Mouse (Mus musculus): ENCODE measurements at regions not wholly inside any gene's neighbourhood (a gene's known extent, or its start where the extent isn't known, plus 50 kb on each side); places are given as distances from the start of the nearest gene placed in this dataset.

DNA sequence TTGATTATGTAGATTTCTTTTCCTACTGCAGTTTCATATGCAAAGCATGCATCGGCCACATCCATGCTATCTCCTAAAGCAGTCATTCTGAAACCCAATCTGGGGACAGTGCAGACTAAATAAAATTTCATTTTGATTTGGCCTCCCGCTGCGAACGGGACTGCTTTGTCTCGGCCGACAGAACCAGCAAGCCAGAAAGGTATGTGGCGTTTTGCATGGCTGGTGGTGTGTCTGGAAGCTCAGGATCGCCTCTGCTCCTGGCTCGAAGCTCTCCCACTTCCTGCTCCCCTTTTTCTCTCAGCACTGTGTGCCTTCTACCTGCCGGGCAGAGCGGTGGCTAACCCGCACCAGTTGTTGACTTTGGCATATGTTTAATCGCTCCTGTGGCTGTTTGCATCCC is 433.8 kb upstream of the Pou3f3 start:
- no peak for ATAC-seq (replicated peaks; ENCODE audit: poor library complexity)

DNA sequence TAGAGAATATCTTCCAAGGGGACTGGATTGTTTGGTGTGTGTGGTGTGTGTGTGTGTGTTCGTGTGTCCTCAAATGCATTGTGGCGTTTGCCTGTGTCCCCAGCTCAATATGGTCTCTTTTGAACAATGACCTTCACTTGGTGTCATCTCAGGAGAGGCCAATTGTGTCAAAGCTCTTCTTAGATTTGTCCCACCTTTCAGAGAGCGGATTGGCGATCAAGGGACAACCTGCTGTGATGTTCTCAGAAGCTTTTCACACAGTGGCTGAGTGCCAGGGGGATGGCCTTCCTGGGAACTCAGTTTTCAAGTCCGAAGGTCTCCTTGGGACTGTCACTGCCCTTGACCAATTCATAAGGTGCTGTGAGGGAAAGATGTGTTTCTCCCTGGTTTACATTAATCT is 433.0 kb upstream of the Pou3f3 start:
- no peak for ATAC-seq (replicated peaks; ENCODE audit: poor library complexity)

DNA sequence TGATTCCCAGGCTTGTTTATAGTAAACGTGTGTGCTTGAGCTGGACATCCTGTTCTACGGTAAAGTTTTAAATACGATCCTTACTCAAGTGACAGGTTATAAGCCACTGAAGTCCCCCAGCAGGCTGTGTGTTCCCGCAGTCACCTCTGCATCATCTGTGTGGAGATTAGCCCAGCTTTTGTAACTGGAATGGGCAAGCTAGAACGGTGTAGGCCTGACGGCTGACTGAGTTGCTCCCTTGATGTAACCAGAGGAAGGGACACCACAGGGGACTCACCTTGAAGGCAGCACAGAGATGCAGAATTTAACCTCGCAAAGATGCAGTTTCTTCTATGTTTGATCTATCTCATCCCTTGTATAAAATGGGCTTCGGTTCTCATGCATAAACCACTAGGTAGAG is 418.4 kb upstream of the Pou3f3 start:
- ATAC-seq (replicated peaks; ENCODE audit: poor library complexity): no peak

DNA sequence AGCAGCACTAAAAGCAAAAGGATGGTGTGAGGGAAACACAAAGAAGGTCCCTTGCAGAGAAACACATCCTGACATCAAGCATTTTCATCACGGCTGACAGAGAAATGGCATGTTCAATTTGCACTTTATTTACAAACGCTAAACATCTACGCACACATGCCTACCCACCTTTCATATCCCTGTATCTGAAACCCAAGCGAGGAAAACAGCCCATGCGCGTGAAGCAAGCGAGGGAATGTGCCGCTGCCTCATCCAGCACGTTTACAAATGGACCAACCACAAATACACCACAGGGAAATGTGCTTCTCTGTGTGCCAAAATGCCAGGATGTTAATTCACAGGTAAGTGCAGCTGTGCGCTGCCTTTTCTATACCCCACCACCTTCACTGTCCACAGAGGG is 399.7 kb upstream of the Pou3f3 start:
- no peak for ATAC-seq (replicated peaks; ENCODE audit: poor library complexity)

DNA sequence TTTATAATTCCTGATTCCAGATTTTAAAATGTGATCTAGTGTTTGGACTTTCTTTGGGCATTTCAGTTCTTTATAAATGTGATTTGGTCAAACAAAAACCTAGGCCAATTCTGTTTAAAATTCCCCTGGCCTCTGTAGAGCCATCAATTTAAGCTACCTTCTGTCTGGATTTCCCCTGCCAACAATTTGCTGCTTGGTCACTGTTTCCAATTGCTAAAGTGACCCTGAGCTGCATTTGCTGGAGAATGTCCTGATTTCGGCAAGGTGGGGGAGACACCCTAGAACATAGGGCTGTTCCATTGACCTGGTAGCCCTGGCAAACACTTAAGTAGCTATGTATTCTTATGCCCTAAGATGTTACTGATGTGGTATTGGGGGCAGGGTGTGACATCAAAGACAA is 386.3 kb upstream of the Pou3f3 start:
- ATAC-seq (replicated peaks; ENCODE audit: poor library complexity): no peak

DNA sequence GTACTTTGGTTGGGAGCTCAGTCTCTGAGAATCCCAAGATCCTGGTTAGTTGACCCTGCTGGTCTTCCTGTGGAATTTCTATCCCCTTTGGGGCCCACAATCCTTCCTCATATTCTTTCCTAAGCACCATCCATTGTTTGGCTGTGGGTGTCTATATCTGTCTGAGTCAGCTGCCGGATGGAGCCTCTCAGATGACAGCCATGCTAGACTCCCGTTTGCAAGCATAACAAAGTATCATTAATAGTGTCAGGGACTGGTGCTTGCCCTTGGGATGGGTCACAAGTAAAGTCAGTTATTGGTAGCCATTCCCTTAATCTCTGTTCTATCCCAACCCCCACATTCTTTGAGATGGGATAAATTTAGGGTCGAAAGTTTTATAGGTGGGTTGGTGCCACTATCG is 382.1 kb upstream of the Pou3f3 start:
- no peak for ATAC-seq (replicated peaks; ENCODE audit: poor library complexity)

DNA sequence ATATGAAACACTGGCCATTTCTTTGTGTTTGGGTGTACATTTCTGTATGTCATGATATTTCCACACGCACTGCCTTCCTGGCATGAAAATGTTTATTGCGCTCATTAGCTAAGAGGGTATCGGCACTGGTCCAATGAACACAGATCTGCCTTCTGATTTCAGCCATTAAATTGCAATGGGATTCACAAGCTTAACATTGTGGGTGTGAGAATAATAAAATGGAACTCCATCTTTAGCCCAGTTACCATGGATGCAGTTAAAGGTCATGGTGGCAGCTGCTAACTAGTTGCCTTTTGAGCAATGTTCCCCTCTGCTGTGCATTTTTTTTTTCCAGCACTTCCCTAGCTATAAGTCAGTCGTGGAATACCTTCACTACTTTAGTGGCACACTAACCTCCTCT is 343.7 kb upstream of the Pou3f3 start:
- ATAC-seq (replicated peaks; ENCODE audit: poor library complexity): no peak

DNA sequence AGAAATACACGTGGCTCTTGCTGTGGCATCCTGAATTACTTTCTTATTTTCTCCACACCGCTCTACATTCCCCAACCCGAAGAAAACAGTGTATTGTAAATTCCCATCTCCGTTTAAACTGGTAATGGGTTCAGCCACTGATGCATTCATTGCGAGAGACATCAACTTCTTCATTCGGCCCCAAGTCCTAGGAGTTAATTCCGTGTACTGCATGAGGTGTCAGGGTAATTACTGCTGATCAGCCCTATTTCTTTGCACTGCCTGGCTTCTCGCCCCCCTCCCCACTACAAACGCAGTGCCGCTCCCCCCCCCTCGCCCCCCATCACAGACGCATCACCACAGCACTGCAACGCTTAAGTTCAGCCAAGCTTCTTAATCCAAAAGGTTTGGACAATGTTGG is 343.2 kb upstream of the Pou3f3 start:
- no peak for ATAC-seq (replicated peaks; ENCODE audit: poor library complexity)

DNA sequence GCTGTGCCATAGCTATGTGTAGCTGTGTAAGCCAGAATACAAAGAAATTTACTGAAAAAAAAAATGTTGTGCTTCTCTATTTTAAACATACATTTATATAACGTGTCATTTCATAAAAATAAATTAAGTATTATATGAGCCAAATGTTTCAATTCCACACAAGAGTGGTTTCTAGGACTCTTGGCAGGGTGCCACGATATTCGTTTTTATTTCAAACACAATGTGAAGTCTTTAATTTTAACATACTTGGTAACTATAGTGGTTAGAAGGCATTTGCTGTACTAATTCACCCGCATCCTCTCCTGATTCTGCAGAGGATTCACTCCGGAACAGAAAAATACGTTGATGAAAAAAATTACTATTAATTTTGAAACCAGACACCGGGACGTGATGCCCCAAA is 342.5 kb upstream of the Pou3f3 start:
- no peak for ATAC-seq (replicated peaks; ENCODE audit: poor library complexity)

DNA sequence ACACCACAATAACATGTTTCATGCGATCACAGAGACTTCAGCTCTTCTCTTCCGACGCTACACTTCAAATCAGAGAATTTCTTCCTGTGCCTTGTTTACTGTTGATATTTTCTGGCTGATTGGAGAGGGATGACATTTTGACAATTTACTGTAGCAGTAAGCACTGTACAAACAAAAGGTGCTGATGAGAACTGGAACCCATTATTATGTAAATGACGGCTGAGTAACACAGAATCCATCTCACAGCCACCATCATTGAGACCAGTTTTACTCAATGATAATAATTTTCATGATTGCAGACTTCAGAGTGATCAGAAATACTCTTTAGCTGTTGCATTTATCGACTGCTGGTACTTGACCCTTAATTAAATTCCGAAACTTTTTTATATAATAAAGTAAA is 341.5 kb upstream of the Pou3f3 start:
- no peak for ATAC-seq (replicated peaks; ENCODE audit: poor library complexity)

DNA sequence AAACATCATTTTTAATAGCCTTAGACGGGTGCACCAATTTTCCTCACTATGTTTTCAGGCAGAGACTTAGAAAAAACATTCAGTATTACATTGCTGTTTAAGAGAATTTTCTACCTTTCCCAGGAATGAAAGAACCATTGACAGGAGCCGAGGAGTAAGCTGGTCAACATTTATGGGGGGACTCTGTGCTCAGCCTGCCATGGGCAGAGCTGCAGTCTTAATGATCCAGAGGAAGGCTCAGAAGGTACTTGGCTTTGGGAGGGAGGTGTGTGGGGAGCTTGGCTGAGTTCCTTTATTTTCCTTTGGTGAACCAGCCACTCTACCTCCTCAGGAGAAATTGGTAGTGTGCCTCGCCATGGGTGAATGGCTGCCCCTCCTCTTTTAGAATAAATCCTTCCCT is 333.1 kb upstream of the Pou3f3 start:
- ATAC-seq (replicated peaks; ENCODE audit: poor library complexity): no peak

DNA sequence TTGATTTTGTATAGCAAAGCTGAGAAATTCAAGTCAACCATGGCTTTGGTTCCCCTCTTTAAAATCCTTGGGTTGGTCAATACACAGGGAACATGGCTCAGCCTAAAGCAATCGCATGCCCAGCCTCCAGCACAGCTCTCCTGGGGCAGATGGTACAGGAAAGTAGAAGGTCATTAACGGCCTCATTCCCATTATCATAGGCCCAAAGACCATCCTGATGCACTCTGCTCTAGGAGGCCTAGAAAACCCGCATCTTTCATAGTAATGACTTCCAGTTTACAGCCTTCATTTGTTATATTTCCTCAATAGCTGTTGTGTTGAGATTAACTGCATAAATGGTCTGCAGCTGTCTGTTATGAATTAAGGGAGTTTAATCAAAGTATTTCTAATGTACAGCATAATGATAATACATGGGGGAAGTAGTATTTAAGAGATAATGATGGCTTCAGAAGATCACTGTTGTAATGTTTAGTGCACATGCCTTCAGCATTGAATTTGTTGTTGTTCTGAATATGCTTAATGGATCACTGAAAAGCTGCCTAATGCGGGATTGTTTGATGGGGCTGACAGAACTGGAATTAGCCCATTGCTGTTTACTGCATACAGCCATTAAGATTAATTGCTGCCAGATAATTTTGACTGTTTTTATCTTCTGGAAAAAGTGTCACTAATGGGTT is 329.8 kb upstream of the Pou3f3 start:
- no peak for ATAC-seq (replicated peaks; ENCODE audit: poor library complexity)

DNA sequence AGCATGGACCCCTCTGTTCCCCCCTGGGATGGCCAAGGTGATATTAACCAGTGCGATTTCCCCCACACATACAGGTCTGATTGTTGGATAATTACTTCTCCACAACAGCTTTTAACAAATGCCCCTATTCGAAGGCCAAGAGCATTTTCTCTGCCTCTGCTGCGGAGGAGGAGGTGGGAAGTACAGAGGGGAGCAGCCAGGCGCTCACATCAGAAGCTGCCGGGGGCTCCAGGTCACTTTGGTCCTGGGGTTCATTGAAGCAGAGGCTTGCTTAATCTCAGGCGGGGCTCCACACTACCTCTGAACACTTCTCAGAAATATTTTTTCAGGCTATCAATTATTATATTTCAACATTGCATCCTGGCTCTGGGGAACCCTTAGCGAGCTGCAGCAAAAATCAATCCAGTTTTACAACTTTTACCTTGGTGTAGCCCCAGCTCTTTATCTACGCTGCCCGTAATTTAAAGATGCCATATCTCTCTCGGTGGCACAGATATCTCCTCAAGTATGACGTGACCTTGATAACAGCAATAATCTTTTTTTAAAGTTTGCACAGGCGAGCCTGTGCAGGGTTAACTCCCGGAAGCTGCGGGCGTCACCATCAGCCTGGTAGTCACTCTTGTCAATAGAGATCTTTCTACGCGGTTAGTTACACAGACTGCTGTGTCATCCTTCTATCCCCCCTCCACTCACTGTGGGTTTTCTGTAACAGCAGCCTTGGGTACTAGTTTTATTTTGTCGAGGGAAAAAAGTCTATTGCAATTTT is 307.5 kb upstream of the Pou3f3 start:
- ATAC-seq (replicated peaks; ENCODE audit: poor library complexity): peak; percentile 57

DNA sequence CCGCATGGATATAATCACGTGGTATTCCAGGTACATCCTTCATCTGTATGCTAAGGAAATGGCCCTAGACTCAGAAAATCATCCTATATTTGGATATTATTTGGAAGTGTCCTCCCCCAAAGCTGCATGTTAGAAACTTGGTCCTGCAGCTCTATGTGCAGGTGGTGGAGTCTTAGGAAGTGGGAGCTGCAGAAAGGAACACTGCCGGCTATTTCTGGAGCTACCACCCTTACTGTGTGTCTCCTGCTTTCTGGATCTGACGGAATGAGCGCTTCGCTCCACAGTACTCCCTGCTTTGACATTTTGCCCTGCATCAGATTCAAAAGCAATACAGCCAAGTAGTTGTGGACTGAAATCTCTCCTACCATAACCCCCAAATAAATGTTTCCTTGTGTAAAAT is 306.8 kb upstream of the Pou3f3 start:
- ATAC-seq (replicated peaks; ENCODE audit: poor library complexity): no peak

DNA sequence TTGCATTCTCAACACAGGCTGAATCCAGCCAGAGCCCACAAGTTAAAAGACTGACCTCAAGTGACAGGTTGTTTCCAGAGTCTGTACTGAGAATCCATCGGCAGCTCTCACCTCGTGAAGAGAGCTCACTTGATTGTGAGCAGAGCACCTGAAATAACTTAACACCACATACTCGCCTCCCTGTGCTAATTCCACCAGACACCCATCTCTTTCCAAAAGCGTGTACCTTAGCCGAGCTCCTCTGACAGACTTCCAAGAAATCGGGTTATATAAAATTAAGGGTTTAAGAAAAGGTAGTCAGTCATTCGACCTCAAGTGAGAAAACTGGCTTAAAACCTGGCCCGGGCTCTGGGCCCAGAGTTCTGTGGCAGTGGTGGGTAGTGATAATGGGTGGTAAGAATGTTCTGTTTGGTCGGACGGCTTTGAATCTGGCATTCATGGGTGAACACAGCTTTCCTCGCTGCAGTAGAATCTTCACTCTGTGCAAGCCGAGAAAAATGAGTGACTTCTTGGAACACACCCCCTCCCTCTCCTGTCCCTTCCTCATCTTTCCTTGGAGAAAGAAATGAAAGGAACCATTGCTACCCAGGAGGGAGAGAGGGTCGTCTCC is 299.8 kb upstream of the Pou3f3 start:
- no peak for ATAC-seq (replicated peaks; ENCODE audit: poor library complexity)

DNA sequence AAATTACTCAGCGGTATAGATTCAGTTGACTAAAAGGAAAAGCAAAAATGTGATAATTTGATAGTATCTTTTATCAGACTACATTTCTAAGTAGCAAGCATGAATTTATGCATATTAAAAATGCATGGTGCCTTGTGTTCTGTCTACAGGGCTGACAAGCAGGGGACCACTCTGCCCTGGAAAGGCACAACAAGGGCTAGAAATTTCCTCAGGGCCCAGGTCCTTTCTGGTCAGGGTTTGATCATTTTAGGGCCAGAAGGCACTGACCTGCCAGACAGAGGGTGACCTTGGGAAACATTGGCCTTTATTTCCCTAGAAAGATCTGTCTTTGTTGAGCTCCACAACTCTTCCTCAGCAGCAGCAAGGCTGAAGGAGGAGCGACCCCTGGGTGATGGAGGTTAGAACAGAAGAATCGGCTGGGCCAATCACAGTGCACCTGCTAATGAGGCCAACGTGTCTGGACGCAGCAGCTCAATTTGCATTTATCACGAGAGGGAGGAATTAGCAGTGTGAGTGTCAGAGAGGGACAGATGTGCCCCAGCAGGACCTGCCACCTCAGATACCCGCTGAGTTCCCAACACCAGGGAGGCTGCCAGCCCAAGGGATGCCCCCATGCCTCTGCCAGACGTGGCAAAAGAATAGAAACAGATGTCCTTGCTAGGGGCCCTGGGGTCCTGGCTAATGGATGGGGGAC is 297.0 kb upstream of the Pou3f3 start:
- no peak for ATAC-seq (replicated peaks; ENCODE audit: poor library complexity)

DNA sequence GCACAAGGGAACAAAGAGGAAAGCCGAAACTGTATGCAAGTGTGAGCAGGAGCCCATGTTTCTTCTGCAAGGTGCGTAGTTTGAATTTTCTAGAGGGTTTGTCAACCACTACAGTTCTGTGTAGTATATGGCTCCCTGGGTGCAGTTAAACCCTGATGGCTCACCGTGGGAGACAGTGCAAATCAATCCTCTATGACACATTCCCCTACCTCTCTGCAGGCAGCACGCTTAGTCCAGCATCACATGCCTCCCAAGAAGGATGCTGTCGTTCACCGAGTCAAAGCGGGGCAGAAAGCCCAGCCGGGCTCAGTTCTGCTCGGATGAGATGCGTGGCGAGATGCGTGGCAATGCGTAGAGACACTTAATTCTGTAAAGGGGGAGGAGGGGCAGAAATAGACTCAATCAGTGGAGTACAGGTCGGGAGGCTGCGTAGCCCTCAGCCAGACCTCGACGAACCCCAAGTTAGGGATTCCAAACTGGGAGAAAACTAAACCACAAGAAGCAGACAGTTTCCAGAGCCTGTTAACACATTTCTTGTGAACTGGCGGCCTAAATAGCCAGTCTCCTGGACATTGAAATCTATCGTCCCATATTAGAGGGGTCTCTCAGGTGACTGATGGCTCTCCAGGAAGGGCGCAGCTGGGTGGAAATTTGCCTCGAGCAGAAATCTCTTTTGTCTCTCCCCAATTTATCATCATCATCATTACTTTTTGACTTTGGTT is 279.6 kb upstream of the Pou3f3 start:
- no peak for ATAC-seq (replicated peaks; ENCODE audit: poor library complexity)

DNA sequence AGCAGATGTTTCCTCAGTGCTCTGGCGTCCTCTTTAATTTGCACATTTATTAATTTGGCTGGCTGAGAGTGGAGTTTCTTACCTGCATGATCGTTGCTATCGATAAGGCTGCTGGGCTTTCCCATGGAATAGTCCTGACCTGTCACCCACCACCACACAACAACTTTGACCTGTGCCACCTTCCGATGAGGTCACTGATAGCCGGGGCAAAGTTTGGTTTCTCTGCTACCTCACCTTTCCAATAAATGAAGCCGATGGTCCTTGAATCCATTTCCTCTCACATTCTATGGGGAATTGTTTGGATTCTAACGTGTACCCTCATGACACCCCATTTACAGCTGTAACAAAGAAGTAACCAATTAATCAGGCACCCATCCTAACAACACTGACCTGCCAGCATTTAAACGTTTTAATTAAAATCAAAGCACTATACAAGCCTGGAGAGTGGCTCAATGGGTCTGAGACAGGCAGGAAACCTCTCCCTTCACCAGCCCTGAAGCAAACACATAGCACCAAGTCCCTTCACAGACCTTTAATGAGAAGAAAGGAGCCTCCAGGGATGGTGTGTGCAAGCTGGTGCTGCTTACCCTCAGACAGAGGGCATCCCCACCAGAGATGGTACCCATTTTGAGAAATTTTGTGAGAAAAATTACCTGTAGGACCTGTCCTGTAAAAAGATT is 278.9 kb upstream of the Pou3f3 start:
- ATAC-seq (replicated peaks; ENCODE audit: poor library complexity): no peak

DNA sequence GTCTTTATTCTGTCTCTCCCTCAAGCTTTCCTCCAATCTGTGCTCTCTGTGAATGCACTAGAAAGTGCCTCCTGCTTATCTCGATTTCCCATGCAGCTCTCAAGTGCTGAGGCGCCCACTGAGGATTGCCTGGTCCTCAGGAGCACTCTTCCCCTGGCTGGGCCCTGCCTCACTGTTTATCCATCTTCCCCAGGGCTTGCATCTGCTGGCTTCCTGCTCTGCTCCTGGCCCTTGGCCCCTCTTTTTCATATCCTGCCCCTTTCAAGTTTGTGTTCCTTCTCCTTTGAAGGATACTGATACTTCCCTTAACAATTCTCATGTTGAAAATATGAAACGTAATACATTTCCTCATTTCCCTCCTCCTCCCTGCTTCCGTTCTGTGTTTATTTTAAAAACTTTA is 277.8 kb upstream of the Pou3f3 start:
- ATAC-seq (replicated peaks; ENCODE audit: poor library complexity): no peak

DNA sequence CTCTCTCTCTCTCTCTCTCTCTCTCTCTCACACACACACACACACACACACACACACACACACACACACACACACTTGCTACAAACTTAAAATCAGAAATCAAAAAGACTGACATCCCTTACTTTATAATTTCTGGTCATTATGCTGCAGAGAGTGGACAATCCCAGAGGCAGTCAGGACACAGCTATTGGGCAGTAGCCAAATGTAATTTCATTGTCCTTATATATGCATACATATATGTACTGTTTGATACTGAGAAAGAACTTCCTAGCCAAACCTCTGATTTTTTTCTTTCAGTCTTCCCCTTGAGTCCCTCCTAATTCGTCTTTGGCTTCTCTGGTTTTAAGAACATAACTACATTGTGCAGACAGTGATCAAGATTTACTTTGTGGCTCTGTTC is 277.3 kb upstream of the Pou3f3 start:
- no peak for ATAC-seq (replicated peaks; ENCODE audit: poor library complexity)

Measured in megakaryocyte progenitor cell, adult 5-6 weeks (primary cell).